Mouse (Mus musculus) adipocyte (in vitro differentiated cells): ENCODE results near the gene Fbxl4.

ENCODE experiments used
- DNase-seq: peaks from one replicate; pipeline ENCODE4 v3.0.0-alpha.2; 2016; ENCODE audit warnings: low spot score

Fbxl4 gene

DNA sequence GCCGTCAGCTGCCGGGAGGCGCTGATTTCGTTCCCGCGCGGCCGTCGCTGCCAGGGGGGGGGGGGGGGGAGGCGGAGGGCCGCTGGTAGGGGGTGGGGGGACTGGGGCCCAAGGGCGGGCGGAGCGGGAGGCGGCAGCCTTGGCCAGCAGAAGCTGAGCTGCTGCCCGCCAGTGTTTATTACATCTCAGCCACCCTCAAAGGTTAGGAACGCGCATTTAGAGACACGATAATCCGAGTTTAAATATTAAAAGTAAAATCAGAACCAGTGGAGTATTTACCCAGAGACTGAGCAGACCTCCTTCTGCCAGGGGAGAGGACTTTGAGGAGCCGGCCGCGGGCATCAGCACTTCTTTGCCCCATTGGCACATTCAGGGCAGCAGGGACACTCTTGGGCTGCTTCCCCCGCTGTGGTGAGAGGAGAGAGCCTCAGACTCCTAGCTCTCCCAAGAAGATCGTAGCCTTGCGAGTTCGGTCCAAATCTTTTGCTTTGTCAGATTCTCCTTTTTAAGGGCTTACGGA is 120.4 kb downstream of the Fbxl4 start:
- no peak for DNase-seq

DNA sequence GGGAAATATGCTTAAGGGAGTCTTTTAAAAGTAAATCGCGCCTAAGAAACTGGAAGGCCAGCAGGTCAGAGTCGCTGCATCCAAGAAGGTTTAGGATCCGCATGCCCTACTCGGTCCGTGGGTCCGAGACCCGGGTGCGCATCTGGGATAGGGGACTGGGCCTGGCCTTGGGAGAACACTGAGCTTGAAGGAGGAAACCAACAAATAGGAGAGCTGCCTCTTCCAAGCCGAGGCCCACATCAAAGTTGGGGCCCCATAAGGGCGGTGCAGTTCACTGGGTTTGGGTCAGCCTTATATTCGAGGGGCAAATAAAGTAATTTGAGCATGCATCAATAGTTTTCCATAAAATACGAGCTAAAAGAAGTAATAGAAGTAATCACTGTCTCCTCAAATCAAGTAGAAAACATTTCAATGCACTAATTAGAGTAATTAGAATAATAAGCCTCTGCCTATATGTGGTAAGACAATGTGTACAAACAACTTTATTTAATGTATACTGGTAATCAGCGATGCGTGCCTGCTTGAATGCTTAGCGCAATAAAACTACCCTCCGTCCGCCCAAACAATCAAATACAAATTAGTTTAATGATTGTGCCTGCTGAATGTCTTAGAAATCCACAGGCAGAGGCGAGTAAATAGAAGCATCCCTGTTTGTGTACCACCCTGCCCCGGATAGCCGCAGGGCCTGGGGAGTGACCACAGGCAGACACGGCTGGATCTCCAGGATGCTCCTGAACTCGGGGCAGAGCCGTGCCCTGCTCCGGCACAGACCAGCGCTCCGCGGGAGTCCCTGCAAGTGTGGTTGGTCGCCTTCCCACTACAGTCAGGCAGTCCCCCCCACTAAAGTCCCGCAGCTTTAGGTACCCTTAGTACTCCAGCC is 121.4 kb downstream of the Fbxl4 start:
- no peak for DNase-seq

DNA sequence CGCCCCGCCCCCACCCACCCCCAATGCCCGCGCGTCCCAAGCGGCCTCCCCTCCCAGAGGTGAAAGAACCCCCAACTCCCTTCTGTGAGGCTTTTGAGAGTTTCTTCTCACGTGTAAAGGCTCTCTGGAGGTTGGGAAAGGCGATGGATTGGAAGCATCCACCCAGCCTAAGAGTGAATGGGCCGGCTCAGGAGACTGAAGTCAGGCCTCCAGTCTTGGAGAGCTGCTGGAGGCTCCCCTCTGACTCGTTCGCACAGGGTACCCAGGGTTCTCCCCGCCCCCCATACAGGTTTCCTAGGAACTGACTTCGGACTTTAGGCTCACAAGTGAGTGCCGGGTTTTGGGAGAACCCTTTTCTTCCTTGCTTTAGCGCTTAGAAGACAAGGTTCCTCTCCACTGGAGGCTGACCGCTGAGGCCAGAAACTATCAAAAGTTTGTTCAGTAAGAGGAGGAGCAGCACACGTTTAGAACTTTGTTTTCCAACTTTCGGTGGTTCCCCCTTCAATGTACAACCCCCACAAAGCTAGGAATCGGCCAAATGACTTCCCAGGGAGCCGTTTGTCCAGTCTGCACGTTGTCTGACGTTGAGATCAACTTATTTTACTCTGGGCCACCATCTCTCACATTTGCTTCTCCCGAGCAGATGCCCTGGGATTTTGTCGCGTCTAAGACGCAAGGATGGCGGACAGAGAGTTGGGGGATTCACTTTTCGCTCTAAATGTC is 122.2 kb downstream of the Fbxl4 start:
- DNase-seq: no peak

DNA sequence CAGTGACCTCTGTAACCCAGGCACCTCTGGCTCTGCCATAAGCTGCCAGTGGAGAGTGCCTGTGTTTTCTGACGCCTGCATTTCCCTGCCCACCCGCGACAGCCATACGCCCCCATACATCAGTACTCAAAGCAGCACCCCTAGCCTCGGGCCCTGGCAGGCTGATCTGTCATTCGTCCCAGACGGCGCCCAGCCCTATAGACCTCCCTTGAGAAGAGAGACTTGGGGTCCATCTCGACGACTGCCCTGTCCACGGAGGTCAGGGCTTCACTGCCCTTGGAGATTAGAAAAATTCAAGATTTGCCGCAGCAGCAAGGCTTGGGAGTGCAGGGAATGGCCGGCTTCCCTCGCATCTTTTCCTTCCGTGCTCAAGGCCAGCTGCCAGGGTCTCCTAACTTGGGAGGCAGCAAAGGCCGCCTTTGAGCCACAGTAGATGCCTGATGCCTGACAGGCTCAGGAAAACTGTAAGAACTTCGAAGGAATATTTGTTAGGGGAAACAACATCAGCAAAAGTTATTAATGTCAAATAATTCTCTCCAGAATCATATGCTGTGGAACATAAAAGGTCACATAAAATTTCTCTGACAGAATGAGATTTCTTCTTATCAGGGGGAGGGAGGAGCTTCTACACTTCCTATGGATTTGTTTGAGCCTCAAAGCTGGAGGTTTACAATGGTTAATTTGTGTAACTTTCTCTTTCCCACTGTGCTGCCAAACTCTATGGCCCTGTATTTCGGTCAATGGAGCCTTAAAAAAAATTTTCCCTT is 122.9 kb downstream of the Fbxl4 start:
- no peak for DNase-seq

DNA sequence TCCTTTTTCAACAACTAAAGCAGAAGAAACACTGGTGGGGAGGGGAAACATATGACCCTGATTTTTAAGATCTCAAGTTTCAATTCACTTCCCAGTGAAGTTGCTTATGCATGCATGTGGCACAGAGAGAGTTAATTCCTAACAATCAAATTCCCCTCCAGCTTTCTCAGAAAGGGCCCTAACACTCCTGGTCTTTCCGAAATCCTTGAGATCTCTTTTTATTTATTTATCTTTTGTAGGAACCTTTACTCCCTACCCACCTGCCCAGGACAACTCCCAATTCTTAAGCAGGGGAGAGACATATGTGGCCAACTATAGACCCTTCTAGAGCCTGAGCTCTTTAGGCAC is 123.5 kb downstream of the Fbxl4 start:
- DNase-seq: no peak

DNA sequence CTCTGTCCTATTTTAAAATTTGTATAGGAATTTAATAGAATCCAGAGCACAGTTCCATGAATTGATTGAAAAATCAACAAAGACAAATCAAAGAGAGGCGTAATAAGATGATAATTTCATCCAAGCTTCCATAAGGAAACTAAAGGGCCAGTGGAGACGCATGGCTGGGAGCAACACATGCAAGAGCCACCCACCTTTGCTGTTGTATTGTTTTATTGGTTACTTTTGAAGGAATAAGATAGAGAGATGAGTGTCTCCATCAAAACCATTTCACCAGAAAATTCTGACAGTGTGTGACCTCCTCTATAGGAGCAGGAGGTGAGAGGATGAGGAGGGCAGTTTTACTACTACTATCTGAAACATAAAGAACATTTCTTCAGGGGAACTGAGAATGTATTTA is 124.8 kb downstream of the Fbxl4 start:
- no peak for DNase-seq

DNA sequence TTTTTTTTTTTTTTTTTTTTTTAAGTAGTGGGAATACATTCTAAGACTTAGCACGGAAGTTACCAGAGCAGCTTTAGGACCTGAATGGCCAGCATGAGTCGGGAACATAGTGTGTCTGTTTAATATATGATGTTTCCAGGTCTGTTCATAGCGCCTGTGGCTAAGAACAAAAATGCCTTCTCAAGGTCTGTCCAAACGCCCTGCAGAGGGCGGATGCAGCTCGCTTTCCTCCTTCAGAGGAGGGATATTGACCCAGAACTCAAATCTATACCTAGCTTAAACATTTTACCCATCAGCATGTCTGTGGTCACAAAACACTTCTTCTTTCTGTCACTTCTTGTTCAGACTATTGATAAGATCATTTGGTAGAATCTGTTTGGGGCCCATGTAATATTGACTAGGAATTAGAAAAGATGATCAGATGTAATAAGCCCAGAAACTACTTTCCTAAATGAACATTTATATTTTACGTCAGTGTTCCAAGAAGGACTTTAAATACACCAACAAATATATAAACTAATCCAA is 125.5 kb downstream of the Fbxl4 start:
- no peak for DNase-seq

DNA sequence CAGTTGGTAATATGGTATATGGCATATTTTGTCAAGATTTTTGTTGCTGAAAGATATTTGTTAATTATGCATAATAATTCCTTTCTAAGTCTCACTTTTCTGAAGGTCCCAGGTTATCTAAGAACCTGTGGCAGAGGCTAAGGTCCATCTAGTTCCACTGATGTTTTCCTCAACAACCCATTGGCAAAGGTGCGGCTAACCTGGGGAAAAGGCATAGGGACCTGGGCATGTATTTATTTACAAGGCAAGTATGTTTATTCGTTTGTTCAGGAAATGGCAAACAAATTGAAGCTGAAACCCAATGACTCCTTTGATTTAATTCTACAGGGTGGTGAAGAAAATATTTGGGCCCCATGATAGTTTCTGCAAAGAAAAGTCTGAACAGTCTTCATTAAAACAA is 126.2 kb downstream of the Fbxl4 start:
- no peak for DNase-seq
